Mouse (Mus musculus) spleen, embryonic (tissue): ENCODE measurements around the gene Foxn1.

Source experiments
- CTCF ChIA-PET: fragments of 350-600 bp; sonication (Branson Sonifier 250); formaldehyde crosslinking; loops from one replicate; lab custom pipeline; 2022; lab: Charles Lee

Gene Foxn1

GRCm38 (mm10) chr11:78333992-78334391 lies 52.4 kb downstream of the Foxn1 start:
- CTCF ChIA-PET, result no interaction called here

- CTCF ChIA-PET, result no interaction called here
Measured at GRCm38 (mm10) chr11:78332676-78333075, 53.7 kb downstream of the Foxn1 start.

DNA sequence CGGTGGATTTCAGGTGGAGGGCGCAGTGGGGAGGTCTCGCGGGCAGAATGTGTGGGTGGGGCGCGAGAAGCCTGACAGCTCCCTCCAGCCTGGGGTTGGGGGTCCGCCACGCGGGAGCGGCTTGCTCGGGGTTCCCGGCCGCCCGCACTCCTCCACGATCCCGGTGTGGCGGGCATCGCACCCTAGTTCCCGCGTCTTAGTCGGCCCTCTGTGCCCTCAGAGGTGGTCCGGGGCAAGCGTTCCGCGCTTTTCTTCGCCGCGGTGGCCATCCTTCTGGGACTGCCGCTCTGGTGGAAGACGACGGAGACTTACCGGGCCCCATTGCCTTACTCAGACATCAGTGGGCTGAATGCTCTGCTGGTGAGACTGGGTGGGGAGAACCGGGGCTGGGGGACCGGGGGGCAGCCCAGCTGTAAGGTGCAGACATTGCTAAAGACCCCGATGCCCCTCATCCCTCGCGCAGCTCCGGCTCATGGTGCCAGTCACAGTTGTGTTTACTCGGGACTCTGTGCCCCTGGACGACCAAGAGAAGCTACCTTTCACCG lies 57.8 kb downstream of the Foxn1 start:
- CTCF ChIA-PET, result interaction anchor here (0.7 kb wide), 1 partner anchor 23 kb away, joined by 4 read pairs; no protein-coding TSS in a partner anchor

GRCm38 (mm10) chr11:78327634-78328511 lies 58.5 kb downstream of the Foxn1 start, which contains the start of gene Pigs:
Gene Pigs, plus strand, starts transcription at chr11:78328415.
- CTCF ChIA-PET, result interaction anchor here (0.7 kb wide), 1 partner anchor 24 kb away, joined by 4 read pairs; no protein-coding TSS in a partner anchor

GRCm38 (mm10) chr11:78327215-78327614 lies 59.1 kb downstream of the Foxn1 start:
- CTCF ChIA-PET, result no interaction called here

- CTCF ChIA-PET, result no interaction called here
Measured at GRCm38 (mm10) chr11:78324965-78325364, 61.4 kb downstream of the Foxn1 start.

- CTCF ChIA-PET, result interaction anchor here (0.5 to 0.6 kb wide), 2 partner anchors 13 to 745 kb away, joined by 3 to 12 read pairs; no protein-coding TSS in a partner anchor
Measured at GRCm38 (mm10) chr11:78324000-78324785, 62.2 kb downstream of the Foxn1 start.

- CTCF ChIA-PET, result no interaction called here
Measured at GRCm38 (mm10) chr11:78322860-78323259, 63.5 kb downstream of the Foxn1 start, which contains the start of gene Aldoc. Gene Aldoc, plus strand, starts transcription at chr11:78322968.

DNA sequence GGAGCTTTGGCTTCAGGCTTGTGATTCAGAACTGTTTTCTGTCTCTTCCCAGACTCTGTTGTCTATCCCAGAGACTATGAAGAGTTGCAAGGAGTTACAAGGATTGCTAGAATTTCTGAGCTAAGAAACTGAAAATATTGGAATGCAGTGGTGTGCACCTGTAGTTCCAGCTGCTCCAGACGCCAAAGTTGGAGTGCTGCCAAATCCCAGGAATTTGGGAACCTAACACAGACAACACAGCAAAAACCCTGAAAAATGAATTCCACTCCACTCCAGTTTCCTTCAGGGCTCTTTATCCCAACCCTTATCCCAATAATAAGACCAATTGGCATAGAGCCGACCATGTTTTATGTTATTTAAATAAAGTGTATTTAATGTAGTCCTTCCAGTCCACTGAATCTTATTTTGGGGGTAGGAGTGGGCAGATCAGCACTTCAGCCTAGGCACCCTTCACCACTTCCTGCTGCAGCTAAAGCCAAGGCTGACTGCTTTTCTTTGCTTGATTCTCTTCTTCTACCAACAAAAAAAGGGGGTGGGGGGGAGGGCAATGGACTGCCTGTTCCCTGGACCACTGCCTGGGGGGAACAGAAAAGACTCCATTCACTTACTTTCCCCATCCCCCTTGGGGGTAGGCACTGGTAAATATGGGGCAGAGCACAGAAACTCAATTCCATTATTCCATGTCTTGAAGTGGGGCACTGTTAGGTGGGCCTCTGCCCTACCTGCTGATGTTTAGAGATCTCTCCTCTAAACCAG lies 64.1 kb downstream of the Foxn1 start:
- CTCF ChIA-PET, result interaction anchor here (0.7 kb wide), 2 partner anchors 14 to 22 kb away, joined by 4 read pairs; no protein-coding TSS in a partner anchor

GRCm38 (mm10) chr11:78318411-78318810 lies 67.9 kb downstream of the Foxn1 start:
- CTCF ChIA-PET, result no interaction called here

DNA sequence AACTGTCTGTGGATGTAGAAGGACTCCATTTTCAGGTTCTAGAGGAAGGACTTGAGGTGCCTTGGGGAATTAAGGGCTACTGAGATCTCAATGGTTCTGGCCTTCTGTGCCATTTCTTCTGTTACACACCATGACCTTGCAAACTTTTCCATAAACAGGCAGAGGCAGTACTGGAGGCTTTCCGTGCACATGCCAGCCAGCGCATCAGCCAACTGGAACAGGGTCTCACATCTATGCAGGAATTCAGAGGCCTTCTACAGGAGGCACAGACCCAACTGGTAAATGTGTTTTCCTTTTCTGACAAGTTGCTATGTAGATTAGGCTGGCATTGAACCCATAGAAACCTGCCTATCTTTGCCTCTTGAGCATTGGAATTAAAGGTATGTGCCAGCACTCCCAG lies 72.7 kb downstream of the Foxn1 start:
- CTCF ChIA-PET, result no interaction called here

DNA sequence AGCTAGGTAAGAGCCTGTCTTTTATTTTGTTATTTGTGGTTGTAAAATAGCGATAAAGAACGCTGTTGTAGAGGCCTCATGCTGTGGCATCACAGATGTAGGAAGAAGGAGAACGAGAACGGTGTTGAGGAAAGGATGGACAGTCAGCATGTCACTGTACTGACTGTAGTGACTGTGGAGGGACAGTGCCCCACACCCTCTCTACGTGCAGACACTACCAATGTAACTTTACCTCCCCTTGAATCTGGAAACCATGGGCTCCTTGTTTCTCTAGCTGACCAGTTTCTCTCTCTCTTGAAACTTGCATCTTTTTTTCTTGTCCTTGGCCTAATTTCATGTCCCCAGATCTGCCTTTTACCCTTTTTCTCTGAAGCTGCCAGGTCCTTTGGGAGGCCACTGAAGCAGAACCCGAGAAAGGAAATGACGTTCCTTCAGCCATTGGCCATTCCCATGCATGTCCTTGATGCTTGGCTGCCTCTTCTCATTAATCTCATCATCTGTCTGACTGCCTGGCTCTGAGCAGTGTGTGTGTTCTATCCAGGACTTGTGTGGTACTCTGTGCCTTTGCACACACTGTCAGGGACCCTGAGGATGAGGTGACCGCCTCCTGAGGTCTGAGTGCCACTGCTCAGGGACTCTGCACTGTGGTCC lies 75.4 kb downstream of the Foxn1 start:
- CTCF ChIA-PET, result interaction anchor here (0.6 to 0.7 kb wide), 2 partner anchors 132 to 283 kb away, joined by 3 to 6 read pairs; no protein-coding TSS in a partner anchor
